Mouse (Mus musculus) lung, postnatal 0 days (tissue): Measurements from ENCODE around the gene Plcb1.

ENCODE experiments used
- CTCF ChIP-seq: IDR thresholded peaks from 2 replicates; pipeline ENCODE4 v1.5.1; 2016; ENCODE audit warnings: antibody characterized with exemption, mild to moderate bottlenecking
- EP300 ChIP-seq: IDR thresholded peaks from 2 replicates; pipeline ENCODE4 v1.6.1; 2016; ENCODE audit warnings: antibody characterized with exemption, mild to moderate bottlenecking, control low read depth

- TF ChIP-seq CTCF (no peak), EP300 (no peak)
Observed at GRCm38 (mm10) chr2:135071349-135071748, 285.5 kb downstream of the Plcb1 start.
